Mouse (Mus musculus) liver, embryonic 14.5 days (tissue): ENCODE data around the gene D8Ertd738e. TPM values are rescaled to one million over a fixed set of nuclear protein-coding genes. Genes with fewer than 3 reads are reported as not detected.
A peak's percentile ranks its signal among the peaks of the same experiment; 100 is the strongest.

Experiments used
- ATAC-seq: fragments of 200-750 bp; cut with Nextera tagmentation; 2 replicates; pipeline ENCODE4 v1.8.0; 2017; ENCODE audit warnings: moderate number of reproducible peaks, mild to moderate bottlenecking, moderate library complexity; ENCODE audit not compliant: insufficient read depth
- DNase-seq, 3 experiments: peaks; one replicate each; pipeline ENCODE4 v3.0.0-alpha.2; 2012 to 2013; ENCODE audit warnings: low read depth in 3 of 3, low spot score in 3 of 3
- H3K27ac ChIP-seq: fragments of 300-500 bp; sonication (generic); 2 replicates; pipeline ENCODE4 v1.5.1; 2014; ENCODE audit warnings: moderate library complexity, mild to moderate bottlenecking, control low read depth, inconsistent platforms
- H3K27me3 ChIP-seq: fragments of 300-500 bp; sonication (generic); 2 replicates; pipeline ENCODE4 v1.6.1; 2014; ENCODE audit warnings: mild to moderate bottlenecking, low read length, moderate library complexity; ENCODE audit not compliant: control insufficient read depth, insufficient read depth
- H3K36me3 ChIP-seq: fragments of 300-500 bp; sonication (generic); replicated peaks from 2 replicates; pipeline ENCODE4 v1.6.1; 2014; ENCODE audit warnings: low read depth; ENCODE audit not compliant: control insufficient read depth, insufficient read depth
- H3K4me1 ChIP-seq, 2 experiments: fragments of 200-500 bp in 1 of 2; fragments of 300-500 bp in 1 of 2; sonication (generic) in 1 of 2; replicated peaks; 2 replicates each; pipeline ENCODE4 v1.6.1; 2012 to 2014; ENCODE audit warnings: antibody characterized with exemption in 1 of 2, inconsistent platforms in 1 of 2, low read length in 1 of 2; ENCODE audit not compliant: control insufficient read depth in 2 of 2, insufficient read depth in 2 of 2
- H3K4me2 ChIP-seq: fragments of 300-500 bp; sonication (generic); 2 replicates; pipeline ENCODE4 v1.6.1; 2014; ENCODE audit warnings: low read depth, mild to moderate bottlenecking, control low read depth, moderate library complexity
- H3K4me3 ChIP-seq, 2 experiments: fragments of 200-500 bp in 1 of 2; fragments of 300-500 bp in 1 of 2; sonication (generic) in 1 of 2; 2 replicates each; pipeline ENCODE4 v1.5.1; 2012 to 2014; ENCODE audit warnings: low read depth in 2 of 2, low read length in 2 of 2, mild to moderate bottlenecking in 2 of 2, control low read depth in 1 of 2, inconsistent platforms in 1 of 2, moderate library complexity in 1 of 2; ENCODE audit not compliant: insufficient read depth in 1 of 2
- H3K9ac ChIP-seq: fragments of 300-500 bp; sonication (generic); replicated peaks from 2 replicates; pipeline ENCODE4 v1.6.1; 2014; ENCODE audit warnings: mild to moderate bottlenecking, control low read depth, moderate library complexity
- H3K9me3 ChIP-seq: fragments of 300-500 bp; sonication (generic); 2 replicates; pipeline ENCODE4 v1.6.1; 2016; ENCODE audit warnings: low read length, mixed read lengths; ENCODE audit not compliant: control insufficient read depth
- CTCF ChIP-seq: IDR thresholded peaks from 2 replicates; pipeline ENCODE4 v1.5.1; 2016; ENCODE audit warnings: antibody characterized with exemption, low read depth, control low read depth
- EP300 ChIP-seq: IDR thresholded peaks from 2 replicates; pipeline ENCODE4 v1.6.1; 2016; ENCODE audit warnings: antibody characterized with exemption, low read depth
- WGBS: fragments of 180-500 bp; shearing (Covaris S2); extraction: QIAGEN DNeasy Blood & Tissue Kit; methylation state at CpG from one replicate; pipeline ENCODE4 v1.1.7; 2014; ENCODE audit not compliant: insufficient replicate concordance; 5-methylcytosine and 5-hydroxymethylcytosine counted together
- polyA plus RNA-seq, 2 experiments: library from polyadenylated mRNA; depleted of rRNA in 1 of 2; stranded (reverse) in 1 of 2; unstranded in 1 of 2; fragments of >200 nt; fragmentation: Nextera tagmentation in 1 of 2; extraction: Ambion mirVana in 1 of 2; gene quantifications; 2 replicates each; pipeline versions ENCODE4 v1.2.1 to v1.2.3; 2012 to 2014

D8Ertd738e gene
- polyA plus RNA-seq, 2 experiments = 127 to 262 TPM

- Histone ChIP-seq H3K27ac (peak overlapping the region; percentile 41), H3K27me3 (no peaks in the 10 kb centered on the region), H3K4me2 (peak overlapping the region; percentile 66), H3K9me3 (no peaks in the 10 kb centered on the region), H3K4me1 (peaks cover 5 to 14% of the 10 kb centered on the region in 2 experiments), H3K4me3 (peak overlapping the region; percentile 66 to 83), H3K9ac (peak overlapping the region; percentile 50), H3K36me3 (peaks cover 5% of the 10 kb centered on the region)
- peak in 1 of 3 experiments; percentile 58 for DNase-seq
- 9% methylated on average over 6 of the region's 6 CpGs for WGBS
- TF ChIP-seq CTCF (no peak), EP300 (no peak)
- ATAC-seq = peak; percentile 28; the same call in 1 of the 2 replicates
These were observed 6.9 kb upstream of the D8Ertd738e start for GRCm38 (mm10) chr8:84256458-84256821.

GRCm38 (mm10) chr8:84255858-84256257, 6.3 kb upstream of the D8Ertd738e start:
- DNase-seq (peak in 1 of 3 experiments; percentile 20), ATAC-seq (no peak)
- H3K4me1 ChIP-seq = peaks cover 5 to 14% of the 10 kb centered on the region in 2 experiments
- peak overlapping the region; percentile 50; the same call in 1 of the 2 replicates for H3K9ac ChIP-seq
- WGBS = 70% methylated on average over 3 of the region's 3 CpGs
- H3K36me3 ChIP-seq = peaks cover 8% of the 10 kb centered on the region
- H3K9me3 ChIP-seq = no peaks in the 10 kb centered on the region
- H3K4me2 ChIP-seq = peak overlapping the region; percentile 66
- no peaks in the 10 kb centered on the region for H3K27me3 ChIP-seq
- peak overlapping the region; percentile 1; the same call in 1 of the 2 replicates for H3K27ac ChIP-seq
- peak overlapping the region; percentile 66 to 83 for H3K4me3 ChIP-seq
- TF ChIP-seq CTCF (peak; percentile 38; the same call in 1 of the 2 replicates), EP300 (no peak)

- 45% methylated on average over 2 of the region's 2 CpGs for WGBS
- Histone ChIP-seq H3K4me1 (peaks cover 0 to 2% of the 10 kb centered on the region in 2 experiments; a peak in 2 of 4 replicates), H3K4me2 (no peak overlapping the region), H3K36me3 (peaks cover 12% of the 10 kb centered on the region), H3K27me3 (no peaks in the 10 kb centered on the region), H3K9ac (no peak overlapping the region), H3K27ac (no peak overlapping the region), H3K4me3 (no peak overlapping the region), H3K9me3 (no peaks in the 10 kb centered on the region)
- no peak for TF ChIP-seq CTCF
- no peak for TF ChIP-seq EP300
- no peak for DNase-seq
- no peak for ATAC-seq
These were observed 7.7 kb downstream of the D8Ertd738e start for GRCm38 (mm10) chr8:84241821-84242220.

GRCm38 (mm10) chr8:84241167-84241566, 8.4 kb downstream of the D8Ertd738e start:
- DNase-seq = no peak
- Histone ChIP-seq H3K36me3 (peaks cover 9% of the 10 kb centered on the region), H3K4me2 (no peak overlapping the region), H3K27me3 (no peaks in the 10 kb centered on the region), H3K4me1 (peaks cover 2 to 3% of the 10 kb centered on the region in 2 experiments; a peak in 3 of 4 replicates), H3K4me3 (no peak overlapping the region), H3K27ac (no peak overlapping the region), H3K9ac (no peak overlapping the region), H3K9me3 (no peaks in the 10 kb centered on the region)
- no peak for TF ChIP-seq CTCF
- no peak for TF ChIP-seq EP300
- 52% methylated on average over 6 of the region's 6 CpGs for WGBS
- ATAC-seq = no peak

- no peaks in the 10 kb centered on the region for H3K36me3 ChIP-seq
- H3K4me1 ChIP-seq = peaks cover 2 to 4% of the 10 kb centered on the region in 2 experiments; a peak in 3 of 4 replicates
- 12% methylated on average over 19 of the region's 19 CpGs for WGBS
- no peak for DNase-seq
- no peak for ATAC-seq
- H3K4me2 ChIP-seq = peak overlapping the region; percentile 93
- no peaks in the 10 kb centered on the region for H3K9me3 ChIP-seq
- no peak for TF ChIP-seq CTCF
- TF ChIP-seq EP300 = no peak
- H3K27me3 ChIP-seq = no peaks in the 10 kb centered on the region
- H3K9ac ChIP-seq = peak overlapping the region; percentile 76
- peak overlapping the region; percentile 74 for H3K27ac ChIP-seq
- peak overlapping the region; percentile 63 to 86 for H3K4me3 ChIP-seq
These were observed 11.8 kb downstream of the D8Ertd738e start for GRCm38 (mm10) chr8:84237542-84238229.
